In genomic region chr7:127470743-127471645, GRCm38 (mm10) we compare ENCODE assay signal across 8 mouse cellular contexts. TPM values are rescaled to one million over a fixed set of nuclear protein-coding genes. Genes with fewer than 3 reads are reported as not detected.
DNase-seq lines count a peak whose midpoint lies in the region; ATAC-seq and TF ChIP-seq lines count a peak whose summit lies in the region.

No protein-coding gene starts in this region.

- peak; percentile 99 for DNase-seq in 416B (ENCODE audit: low read depth)
- peak; percentile 96 for DNase-seq in heart, adult 8-10 months (ENCODE audit: low spot score)
- peak; percentile 98 for DNase-seq in kidney, adult 9 months
- DNase-seq in limb, embryonic 14.5 days (ENCODE audit: low spot score): peak; percentile 99
- peak; percentile 100 for DNase-seq in midbrain, postnatal 0 days (ENCODE audit: low spot score)
- DNase-seq in spleen, postnatal 14 days (ENCODE audit: low spot score in 2 of 2): peak; percentile 72 to 80

- no peaks in the 10 kb centered on the region; the same call in 1 of the 2 replicates for H3K4me1 ChIP-seq in bone marrow, adult 2 months (ENCODE audit: control insufficient read depth, insufficient read depth, low read length)
- peaks cover 17% of the 10 kb centered on the region for H3K4me1 ChIP-seq in embryonic facial prominence, embryonic 15.5 days
- H3K4me1 ChIP-seq in limb, embryonic 14.5 days (ENCODE audit: control insufficient read depth, insufficient read depth, low read length): peaks cover 8% of the 10 kb centered on the region
- no peaks in the 10 kb centered on the region for H3K4me1 ChIP-seq in midbrain, postnatal 0 days (ENCODE audit: insufficient read depth, low read length)

- H3K36me3 ChIP-seq in embryonic facial prominence, embryonic 15.5 days: peaks cover 50% of the 10 kb centered on the region
- H3K36me3 ChIP-seq in limb, embryonic 14.5 days (ENCODE audit: control insufficient read depth, insufficient read depth, low read length): peaks cover 43% of the 10 kb centered on the region
- H3K36me3 ChIP-seq in midbrain, postnatal 0 days (ENCODE audit: insufficient read depth, low read length): peaks cover 25% of the 10 kb centered on the region

- 0 out of 2 replicates have a peak, but pooled peaks have one; percentile 40 for TF ChIP-seq POLR2A in bone marrow, adult 2 months (IDR thresholded peaks at IDR 0.05; ENCODE audit: borderline replicate concordance, control insufficient read depth, low read depth, low read length)
- no peak for TF ChIP-seq POLR2A in limb, embryonic 14.5 days (IDR thresholded peaks at IDR 0.05; ENCODE audit: borderline replicate concordance, extremely low read depth, insufficient read depth, insufficient read length)

- peak; percentile 93 for ATAC-seq in embryonic facial prominence, embryonic 15.5 days (ENCODE audit: insufficient number of reproducible peaks, low FRiP score, low TSS enrichment, low read depth)
- ATAC-seq in limb, embryonic 14.5 days (ENCODE audit: low FRiP score, low read depth): peak; percentile 91
- peak; percentile 96 for ATAC-seq in midbrain, postnatal 0 days (ENCODE audit: low FRiP score)

- peak overlapping the region; percentile 95 for H3K4me3 ChIP-seq in bone marrow, adult 2 months (replicated peaks; ENCODE audit: control insufficient read depth, low read depth, low read length)
- peak overlapping the region; percentile 63 for H3K4me3 ChIP-seq in embryonic facial prominence, embryonic 15.5 days (replicated peaks)
- peak overlapping the region; percentile 70 for H3K4me3 ChIP-seq in limb, embryonic 14.5 days (replicated peaks; ENCODE audit: low read length)
- H3K4me3 ChIP-seq in midbrain, postnatal 0 days (ENCODE audit: low read depth, low read length): peak overlapping the region; percentile 81

- H3K27me3 ChIP-seq in embryonic facial prominence, embryonic 15.5 days: no peaks in the 10 kb centered on the region
- no peaks in the 10 kb centered on the region for H3K27me3 ChIP-seq in limb, embryonic 14.5 days (ENCODE audit: control insufficient read depth, insufficient read depth, low read length)
- H3K27me3 ChIP-seq in midbrain, postnatal 0 days (ENCODE audit: insufficient read depth, low read length): no peaks in the 10 kb centered on the region

- H3K9me3 ChIP-seq in embryonic facial prominence, embryonic 15.5 days (replicated peaks): no peaks in the 10 kb centered on the region
- H3K9me3 ChIP-seq in limb, embryonic 14.5 days (ENCODE audit: control insufficient read depth, low read length): no peaks in the 10 kb centered on the region
- no peaks in the 10 kb centered on the region for H3K9me3 ChIP-seq in midbrain, postnatal 0 days (ENCODE audit: low read length)

- H3K9ac ChIP-seq in embryonic facial prominence, embryonic 15.5 days: peak overlapping the region; percentile 81
- peak overlapping the region; percentile 83 for H3K9ac ChIP-seq in limb, embryonic 14.5 days (ENCODE audit: low read depth, low read length, severe bottlenecking)
- peak overlapping the region; percentile 96 for H3K9ac ChIP-seq in midbrain, postnatal 0 days (replicated peaks; ENCODE audit: low read length, poor library complexity, severe bottlenecking)

- TF ChIP-seq CTCF in bone marrow, adult 2 months (IDR thresholded peaks at IDR 0.05; ENCODE audit: control insufficient read depth, insufficient read depth, low read length): no peak
- peak; percentile 38 for TF ChIP-seq CTCF in midbrain, postnatal 0 days (IDR thresholded peaks at IDR 0.05)

- H3K27ac ChIP-seq in bone marrow, adult 2 months (ENCODE audit: control insufficient read depth, insufficient read depth, low read depth, low read length, poor library complexity): peak overlapping the region; percentile 96
- H3K27ac ChIP-seq in embryonic facial prominence, embryonic 15.5 days (replicated peaks): peak overlapping the region; percentile 99
- H3K27ac ChIP-seq in limb, embryonic 14.5 days (replicated peaks; ENCODE audit: low read depth, low read length): peak overlapping the region; percentile 92
- H3K27ac ChIP-seq in midbrain, postnatal 0 days (ENCODE audit: low read depth, low read length): peak overlapping the region; percentile 94

- peak overlapping the region; percentile 78 for H3K4me2 ChIP-seq in embryonic facial prominence, embryonic 15.5 days (replicated peaks)
- peak overlapping the region; percentile 79 for H3K4me2 ChIP-seq in limb, embryonic 14.5 days (replicated peaks; ENCODE audit: low read depth, low read length, severe bottlenecking)
- peak overlapping the region; percentile 80 for H3K4me2 ChIP-seq in midbrain, postnatal 0 days (ENCODE audit: low read depth, low read length, poor library complexity, severe bottlenecking)

- under 1% methylated on average over 46 of the region's 46 CpGs for WGBS in bone marrow, adult 2 months
- WGBS in embryonic facial prominence, embryonic 15.5 days: under 1% methylated on average over 45 of the region's 46 CpGs
- 2% methylated on average over 44 of the region's 46 CpGs for WGBS in limb, embryonic 14.5 days
- WGBS in midbrain, postnatal 0 days: under 1% methylated on average over 46 of the region's 46 CpGs

RNA-seq across cellular contexts. Expression of gene Fbrs, which starts 8.0 kb away (rescaled TPM):
- 44.9 and 98.7 TPM in 2 replicates for polyA plus RNA-seq in bone marrow, adult 2 months (2011; ENCODE audit: insufficient read depth, insufficient read length, low replicate concordance, missing spikeins)
- 17.1 and 17.3 TPM in 2 replicates for polyA plus RNA-seq in embryonic facial prominence, embryonic 15.5 days (2015; fragmentation: Nextera tagmentation; extraction: Ambion mirVana)
- 10 to 100 TPM; 27.5 to 36.1 (median 30.5) TPM for total RNA-seq in heart, adult 8-10 months (2022)
- polyA plus RNA-seq in limb, embryonic 14.5 days (2012; rRNA removed): 49.8 and 57.2 TPM in 2 replicates
- 17.3 and 21.1 TPM in 2 replicates for polyA plus RNA-seq in limb, embryonic 14.5 days (2014; fragmentation: Nextera tagmentation; extraction: Ambion mirVana)
- 41.0 and 44.8 TPM in 2 replicates for total RNA-seq in midbrain, postnatal 0 days (2014; rRNA removed)
- 9.6 and 11.8 TPM in 2 replicates for polyA plus RNA-seq in midbrain, postnatal 0 days (2015; fragmentation: Nextera tagmentation; extraction: Ambion mirVana)

RNA-seq across cellular contexts. Expression of gene Prr14, which starts 11.6 kb away (rescaled TPM):
- 70.4 and 119 TPM in 2 replicates for polyA plus RNA-seq in bone marrow, adult 2 months (2011; ENCODE audit: insufficient read depth, insufficient read length, low replicate concordance, missing spikeins)
- 46.3 and 55.9 TPM in 2 replicates for polyA plus RNA-seq in embryonic facial prominence, embryonic 15.5 days (2015; fragmentation: Nextera tagmentation; extraction: Ambion mirVana)
- total RNA-seq in heart, adult 8-10 months (2022): 10 to 100 TPM; 25.6 to 27.9 (median 27.3) TPM
- 65.8 and 86.0 TPM in 2 replicates for polyA plus RNA-seq in limb, embryonic 14.5 days (2012; rRNA removed)
- polyA plus RNA-seq in limb, embryonic 14.5 days (2014; fragmentation: Nextera tagmentation; extraction: Ambion mirVana): 43.7 and 49.7 TPM in 2 replicates
- 36.2 and 38.7 TPM in 2 replicates for total RNA-seq in midbrain, postnatal 0 days (2014; rRNA removed)
- polyA plus RNA-seq in midbrain, postnatal 0 days (2015; fragmentation: Nextera tagmentation; extraction: Ambion mirVana): 28.2 and 28.3 TPM in 2 replicates

RNA-seq across cellular contexts. Expression of gene Zfp689, which starts 22.0 kb away (rescaled TPM):
- polyA plus RNA-seq in bone marrow, adult 2 months (2011; ENCODE audit: insufficient read depth, insufficient read length, low replicate concordance, missing spikeins): 2.0 and 3.1 TPM in 2 replicates
- 8.0 and 8.8 TPM in 2 replicates for polyA plus RNA-seq in embryonic facial prominence, embryonic 15.5 days (2015; fragmentation: Nextera tagmentation; extraction: Ambion mirVana)
- total RNA-seq in heart, adult 8-10 months (2022): 1 to 10 TPM; 1.2 to 2.1 (median 1.4) TPM
- 10.2 and 14.7 TPM in 2 replicates for polyA plus RNA-seq in limb, embryonic 14.5 days (2012; rRNA removed)
- 7.7 and 10.5 TPM in 2 replicates for polyA plus RNA-seq in limb, embryonic 14.5 days (2014; fragmentation: Nextera tagmentation; extraction: Ambion mirVana)
- total RNA-seq in midbrain, postnatal 0 days (2014; rRNA removed): 7.7 and 11.0 TPM in 2 replicates
- polyA plus RNA-seq in midbrain, postnatal 0 days (2015; fragmentation: Nextera tagmentation; extraction: Ambion mirVana): 7.3 and 8.0 TPM in 2 replicates

RNA-seq across cellular contexts. Expression of gene Srcap, which starts 40.8 kb away (rescaled TPM):
- 44.3 and 98.5 TPM in 2 replicates for polyA plus RNA-seq in bone marrow, adult 2 months (2011; ENCODE audit: insufficient read depth, insufficient read length, low replicate concordance, missing spikeins)
- 48.6 and 52.4 TPM in 2 replicates for polyA plus RNA-seq in embryonic facial prominence, embryonic 15.5 days (2015; fragmentation: Nextera tagmentation; extraction: Ambion mirVana)
- total RNA-seq in heart, adult 8-10 months (2022): 10 to 100 TPM; 51.8 to 60.5 (median 55.2) TPM
- 21.4 and 37.2 TPM in 2 replicates for polyA plus RNA-seq in limb, embryonic 14.5 days (2012; rRNA removed)
- 44.1 and 54.8 TPM in 2 replicates for polyA plus RNA-seq in limb, embryonic 14.5 days (2014; fragmentation: Nextera tagmentation; extraction: Ambion mirVana)
- 31.7 and 50.8 TPM in 2 replicates for total RNA-seq in midbrain, postnatal 0 days (2014; rRNA removed)
- 25.9 and 30.4 TPM in 2 replicates for polyA plus RNA-seq in midbrain, postnatal 0 days (2015; fragmentation: Nextera tagmentation; extraction: Ambion mirVana)

RNA-seq across cellular contexts. Expression of gene Gm42715, which starts 48.4 kb away (rescaled TPM):
- 5.3 and 7.8 TPM in 2 replicates for polyA plus RNA-seq in bone marrow, adult 2 months (2011; ENCODE audit: insufficient read depth, insufficient read length, low replicate concordance, missing spikeins)
- polyA plus RNA-seq in embryonic facial prominence, embryonic 15.5 days (2015; fragmentation: Nextera tagmentation; extraction: Ambion mirVana): 14.6 and 14.7 TPM in 2 replicates
- total RNA-seq in heart, adult 8-10 months (2022): 10 to 100 TPM in 2 of 4 experiments, 1 to 10 TPM in 2; 8.8 to 10.9 (median 10.2) TPM
- 17.4 and 19.6 TPM in 2 replicates for polyA plus RNA-seq in limb, embryonic 14.5 days (2012; rRNA removed)
- 15.0 and 17.0 TPM in 2 replicates for polyA plus RNA-seq in limb, embryonic 14.5 days (2014; fragmentation: Nextera tagmentation; extraction: Ambion mirVana)
- total RNA-seq in midbrain, postnatal 0 days (2014; rRNA removed): 19.6 and 32.1 TPM in 2 replicates
- polyA plus RNA-seq in midbrain, postnatal 0 days (2015; fragmentation: Nextera tagmentation; extraction: Ambion mirVana): 9.0 and 11.4 TPM in 2 replicates

Comparison
In these comparisons a context has a peak if more than half of its experiments do, and no peak if none do; other contexts are left out.
1. Peak in every context shown above with its lines: DNase-seq, ATAC-seq, H3K4me3 ChIP-seq and H3K27ac ChIP-seq.